Mouse (Mus musculus): ENCODE results near the gene Myl3. TPM values are rescaled to one million over a fixed set of nuclear protein-coding genes. Genes with fewer than 3 reads are reported as not detected.

The Myl3 gene
- polyA plus RNA-seq, 1 experiment from 2014 or later = 1.6 TPM

DNA sequence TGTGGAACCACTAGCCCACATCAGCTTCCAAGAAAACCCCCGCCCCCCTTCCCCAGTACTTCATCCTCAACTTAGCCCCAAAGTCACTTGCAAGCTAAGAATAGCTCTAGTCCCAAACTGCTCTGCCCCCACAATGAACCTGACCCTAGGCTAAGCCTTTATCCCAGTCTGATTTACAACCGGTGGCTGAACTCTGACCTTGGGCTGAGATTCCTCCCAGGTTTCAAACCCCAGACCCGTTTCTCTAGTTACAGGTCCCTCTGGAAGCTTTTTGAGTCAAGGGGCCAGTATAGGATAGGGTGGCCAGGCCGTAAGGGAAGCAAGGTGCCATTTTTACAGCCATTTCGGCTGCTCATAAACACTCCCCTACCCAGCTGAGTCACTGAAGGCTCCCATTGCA lies 4.6 kb downstream of the Myl3 start:
- Histone ChIP-seq H3K4me3 (no peak overlapping the region), H3K9me3 (no peaks in the 10 kb centered on the region), H3K4me1 (peaks cover 49% of the 10 kb centered on the region), H3K27me3 (peaks cover 30% of the 10 kb centered on the region), H3K36me3 (no peaks in the 10 kb centered on the region), H3K4me2 (no peak overlapping the region), H3K9ac (no peak overlapping the region), H3K27ac (no peak overlapping the region)
- ATAC-seq (ENCODE audit: insufficient number of reproducible peaks, insufficient read depth, low FRiP score, low TSS enrichment, low read depth) = no peak
- WGBS = 36% methylated on average over 5 of the region's 5 CpGs

DNA sequence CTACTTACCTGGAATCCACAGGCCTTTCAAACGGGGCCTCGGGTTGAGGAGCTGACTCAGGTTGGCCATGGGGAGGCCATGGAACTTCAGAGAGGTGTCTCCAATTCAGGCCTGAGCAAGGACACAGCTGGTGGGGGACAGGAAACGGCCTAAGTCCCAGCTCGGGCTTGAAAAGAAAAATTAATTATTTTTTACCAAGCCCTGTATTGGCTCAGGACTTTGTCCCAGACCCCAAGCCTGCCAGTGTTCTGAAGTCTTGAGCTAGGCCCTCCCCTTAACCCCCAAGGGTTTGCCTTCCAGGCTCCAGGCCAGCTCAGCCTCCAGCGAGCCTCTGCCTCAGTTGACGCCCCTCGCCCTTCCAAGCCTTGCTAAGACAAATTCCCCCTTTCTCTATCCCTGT lies 5.3 kb downstream of the Myl3 start, which contains the start of gene Pth1r:
Gene Pth1r, minus strand, starts transcription at position 185 of the 400 bp plus-strand sequence.
- no peak within 1 kb of the TSS for H3K4me3 ChIP-seq
- H3K27ac ChIP-seq = no peak within 1 kb of the TSS
- H3K36me3 ChIP-seq = no peaks in the 10 kb centered on the region
- 51% methylated on average over 7 of the region's 7 CpGs for WGBS
- no peak within 1 kb of the TSS for H3K9ac ChIP-seq
- peaks cover 56% of the 10 kb centered on the region for H3K4me1 ChIP-seq
- H3K27me3 ChIP-seq = peaks cover 23% of the 10 kb centered on the region
- ATAC-seq (ENCODE audit: insufficient number of reproducible peaks, insufficient read depth, low FRiP score, low TSS enrichment, low read depth) = no peak
- no peaks in the 10 kb centered on the region for H3K9me3 ChIP-seq
- H3K4me2 ChIP-seq = no peak within 1 kb of the TSS

DNA sequence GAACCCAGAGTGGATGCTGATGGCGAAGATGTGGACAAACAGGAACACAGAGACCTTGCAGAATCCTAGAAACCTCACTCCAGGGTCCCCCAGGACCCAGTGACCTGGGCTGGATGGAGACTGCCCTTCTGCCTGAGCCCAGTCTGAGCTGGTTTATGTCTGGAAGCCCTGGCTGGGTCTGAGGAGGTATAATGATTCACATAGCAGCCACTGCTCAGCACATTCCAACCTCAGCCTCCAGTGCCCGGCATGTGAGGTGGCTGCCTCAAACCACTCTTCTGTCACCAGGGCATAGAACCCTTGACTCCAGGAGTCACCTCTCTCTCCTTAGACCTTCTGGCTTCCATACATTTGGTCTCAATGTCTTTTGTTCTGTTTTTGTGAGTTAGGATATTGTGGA lies 6.8 kb downstream of the Myl3 start:
- no peak for ATAC-seq (ENCODE audit: insufficient number of reproducible peaks, insufficient read depth, low FRiP score, low TSS enrichment, low read depth)
- Histone ChIP-seq H3K4me3 (no peak overlapping the region), H3K9ac (no peak overlapping the region), H3K27me3 (peaks cover 23% of the 10 kb centered on the region), H3K9me3 (no peaks in the 10 kb centered on the region), H3K4me2 (no peak overlapping the region), H3K36me3 (no peaks in the 10 kb centered on the region), H3K27ac (0 out of 2 replicates have a peak overlapping the region, but pooled peaks have one; percentile 22), H3K4me1 (peaks cover 57% of the 10 kb centered on the region)
- WGBS = 75% methylated on average over 2 of the region's 2 CpGs

- Histone ChIP-seq H3K9ac (peak overlapping the region; percentile 32; the same call in 1 of the 2 replicates), H3K4me1 (peaks cover 56% of the 10 kb centered on the region), H3K4me2 (peak overlapping the region; percentile 38), H3K4me3 (no peak overlapping the region), H3K27me3 (peaks cover 8% of the 10 kb centered on the region; the same call in 1 of the 2 replicates), H3K9me3 (no peaks in the 10 kb centered on the region), H3K27ac (peak overlapping the region; percentile 69), H3K36me3 (no peaks in the 10 kb centered on the region)
- ATAC-seq (ENCODE audit: insufficient number of reproducible peaks, insufficient read depth, low FRiP score, low TSS enrichment, low read depth) = peak; percentile 73
- 21% methylated on average over 14 of the region's 14 CpGs for WGBS
These were observed 8.9 kb downstream of the Myl3 start for GRCm38 (mm10) chr9:110750404-110751187.

GRCm38 (mm10) chr9:110751412-110751811 lies 9.8 kb downstream of the Myl3 start:
- WGBS = 86% methylated on average over 5 of the region's 5 CpGs
- ATAC-seq (ENCODE audit: insufficient number of reproducible peaks, insufficient read depth, low FRiP score, low TSS enrichment, low read depth) = no peak
- peak overlapping the region; percentile 69 for H3K27ac ChIP-seq
- no peaks in the 10 kb centered on the region for H3K36me3 ChIP-seq
- peak overlapping the region; percentile 38 for H3K4me2 ChIP-seq
- H3K4me3 ChIP-seq = no peak overlapping the region
- no peaks in the 10 kb centered on the region for H3K9me3 ChIP-seq
- H3K4me1 ChIP-seq = peaks cover 53% of the 10 kb centered on the region
- no peaks in the 10 kb centered on the region for H3K27me3 ChIP-seq
- H3K9ac ChIP-seq = no peak overlapping the region; the same call in 1 of the 2 replicates

GRCm38 (mm10) chr9:110752917-110753435 lies 11.3 kb downstream of the Myl3 start:
- Histone ChIP-seq H3K4me3 (no peak overlapping the region), H3K27me3 (no peaks in the 10 kb centered on the region), H3K36me3 (no peaks in the 10 kb centered on the region), H3K9me3 (no peaks in the 10 kb centered on the region), H3K4me1 (peaks cover 49% of the 10 kb centered on the region), H3K4me2 (no peak overlapping the region), H3K27ac (no peak overlapping the region), H3K9ac (no peak overlapping the region)
- WGBS = 90% methylated on average over 4 of the region's 4 CpGs
- ATAC-seq (ENCODE audit: insufficient number of reproducible peaks, insufficient read depth, low FRiP score, low TSS enrichment, low read depth) = no peak

DNA sequence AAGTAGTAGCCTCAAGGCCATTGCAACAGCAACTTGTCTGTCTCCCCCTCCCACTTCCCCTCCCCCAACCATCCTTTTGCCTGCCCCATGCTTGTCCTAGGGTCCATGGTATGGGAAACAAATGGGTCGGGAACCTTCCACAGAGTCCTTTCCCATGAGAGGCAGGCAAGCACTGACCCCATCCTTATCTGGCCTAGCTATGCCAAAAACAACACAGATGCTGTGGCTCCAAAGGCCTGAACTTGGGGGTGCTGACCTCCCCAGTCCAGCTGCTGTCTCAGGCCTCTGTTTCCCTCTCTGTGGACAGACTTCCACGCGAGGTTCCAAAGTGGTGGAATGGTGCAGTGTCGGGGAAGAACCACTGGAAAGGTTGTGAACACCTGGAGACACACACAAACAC lies 12.1 kb downstream of the Myl3 start:
- Histone ChIP-seq H3K4me1 (peaks cover 52% of the 10 kb centered on the region), H3K4me3 (no peak overlapping the region), H3K27ac (no peak overlapping the region), H3K9me3 (no peaks in the 10 kb centered on the region), H3K27me3 (no peaks in the 10 kb centered on the region), H3K4me2 (no peak overlapping the region), H3K9ac (no peak overlapping the region), H3K36me3 (no peaks in the 10 kb centered on the region)
- WGBS = 77% methylated on average over 4 of the region's 4 CpGs
- no peak for ATAC-seq (ENCODE audit: insufficient number of reproducible peaks, insufficient read depth, low FRiP score, low TSS enrichment, low read depth)

GRCm38 (mm10) chr9:110757816-110758215 lies 16.2 kb downstream of the Myl3 start:
- Histone ChIP-seq H3K9me3 (no peaks in the 10 kb centered on the region), H3K27ac (no peak overlapping the region), H3K4me1 (peaks cover 53% of the 10 kb centered on the region), H3K27me3 (no peaks in the 10 kb centered on the region), H3K9ac (no peak overlapping the region), H3K4me2 (no peak overlapping the region), H3K4me3 (no peak overlapping the region), H3K36me3 (no peaks in the 10 kb centered on the region)
- WGBS = 68% methylated on average over 5 of the region's 5 CpGs
- ATAC-seq (ENCODE audit: insufficient number of reproducible peaks, insufficient read depth, low FRiP score, low TSS enrichment, low read depth) = no peak

GRCm38 (mm10) chr9:110758605-110759004 lies 16.9 kb downstream of the Myl3 start:
- Histone ChIP-seq H3K36me3 (no peaks in the 10 kb centered on the region), H3K4me3 (no peak overlapping the region), H3K4me1 (peaks cover 59% of the 10 kb centered on the region), H3K27ac (no peak overlapping the region), H3K4me2 (no peak overlapping the region), H3K27me3 (0 out of 2 replicates have a peak, but pooled peaks cover 3% of the 10 kb centered on the region), H3K9ac (no peak overlapping the region), H3K9me3 (no peaks in the 10 kb centered on the region)
- 71% methylated on average over 8 of the region's 8 CpGs for WGBS
- ATAC-seq (ENCODE audit: insufficient number of reproducible peaks, insufficient read depth, low FRiP score, low TSS enrichment, low read depth) = no peak

GRCm38 (mm10) chr9:110759265-110759664 lies 17.6 kb downstream of the Myl3 start:
- ATAC-seq (ENCODE audit: insufficient number of reproducible peaks, insufficient read depth, low FRiP score, low TSS enrichment, low read depth) = no peak
- no peaks in the 10 kb centered on the region for H3K9me3 ChIP-seq
- no peak overlapping the region for H3K27ac ChIP-seq
- no peak overlapping the region for H3K9ac ChIP-seq
- 60% methylated on average over 2 of the region's 2 CpGs for WGBS
- no peak overlapping the region for H3K4me2 ChIP-seq
- H3K4me1 ChIP-seq = peaks cover 56% of the 10 kb centered on the region
- 0 out of 2 replicates have a peak, but pooled peaks cover 4% of the 10 kb centered on the region for H3K27me3 ChIP-seq
- no peak overlapping the region for H3K4me3 ChIP-seq
- no peaks in the 10 kb centered on the region for H3K36me3 ChIP-seq

- H3K4me3 ChIP-seq = no peak overlapping the region
- peaks cover 61% of the 10 kb centered on the region for H3K4me1 ChIP-seq
- H3K27ac ChIP-seq = peak overlapping the region; percentile 61
- ATAC-seq (ENCODE audit: insufficient number of reproducible peaks, insufficient read depth, low FRiP score, low TSS enrichment, low read depth) = no peak
- H3K4me2 ChIP-seq = no peak overlapping the region
- H3K27me3 ChIP-seq = 0 out of 2 replicates have a peak, but pooled peaks cover 4% of the 10 kb centered on the region
- H3K36me3 ChIP-seq = no peaks in the 10 kb centered on the region
- WGBS = 65% methylated on average over 8 of the region's 8 CpGs
- H3K9ac ChIP-seq = no peak overlapping the region
- H3K9me3 ChIP-seq = no peaks in the 10 kb centered on the region
These were observed 19.2 kb downstream of the Myl3 start for GRCm38 (mm10) chr9:110760886-110761285.

- ATAC-seq (ENCODE audit: insufficient number of reproducible peaks, insufficient read depth, low FRiP score, low TSS enrichment, low read depth) = no peak
- Histone ChIP-seq H3K36me3 (no peaks in the 10 kb centered on the region), H3K27ac (peak overlapping the region; percentile 61), H3K4me3 (no peak overlapping the region), H3K9me3 (no peaks in the 10 kb centered on the region), H3K9ac (no peak overlapping the region), H3K27me3 (0 out of 2 replicates have a peak, but pooled peaks cover 4% of the 10 kb centered on the region), H3K4me1 (peaks cover 58% of the 10 kb centered on the region), H3K4me2 (no peak overlapping the region)
- WGBS = 78% methylated on average over 10 of the region's 10 CpGs
These were observed 21.1 kb downstream of the Myl3 start for GRCm38 (mm10) chr9:110762763-110763162.

All from embryonic facial prominence, embryonic 13.5 days (tissue).